Mouse (Mus musculus) Patski (cell line): ENCODE results near the gene Tex48. TPM values are rescaled to one million over a fixed set of nuclear protein-coding genes. Genes with fewer than 3 reads are reported as not detected.

Experiments used
- ATAC-seq: fragments of 100-300 bp; one replicate; pipeline ENCODE4 v1.8.0; 2021
- CTCF ChIA-PET: fragments of 350-600 bp; sonication (Branson Sonifier 250); formaldehyde crosslinking; loops from one replicate; lab custom pipeline; 2022; ENCODE audit warnings: inconsistent platforms; lab: Charles Lee
- POLR2A ChIA-PET: fragments of 350-600 bp; sonication (Branson Sonifier 250); formaldehyde crosslinking; loops from one replicate; lab custom pipeline; 2022; ENCODE audit warnings: antibody characterized with exemption, inconsistent platforms; lab: Charles Lee
- DNase-seq: peaks from one replicate; pipeline ENCODE4 v3.0.0-alpha.2; 2011; ENCODE audit warnings: low read depth, low spot score
- H3K27me3 ChIP-seq: fragments of 371-371 bp; one replicate; pipeline ENCODE4 v1.5.1; 2021
- CTCF ChIP-seq: fragments of 100-300 bp; IDR thresholded peaks from one replicate; pipeline ENCODE4 v1.5.1; 2021
- in situ Hi-C: fragments of 300-500 bp; cut with MboI; formaldehyde crosslinking; loops from 3 replicates; pipeline ENCODE4 v1.11.1; 2018; ENCODE audit warnings: low pct_unique_long_range_greater_than_20kb, mixed read lengths
- polyA plus RNA-seq: library from polyadenylated mRNA; unstranded; gene quantifications from one replicate; pipeline ENCODE4 v1.2.3, GENCODE M21; 2021

Tex48 gene
- polyA plus RNA-seq, 1 experiment from 2014 or later: not detected

DNA sequence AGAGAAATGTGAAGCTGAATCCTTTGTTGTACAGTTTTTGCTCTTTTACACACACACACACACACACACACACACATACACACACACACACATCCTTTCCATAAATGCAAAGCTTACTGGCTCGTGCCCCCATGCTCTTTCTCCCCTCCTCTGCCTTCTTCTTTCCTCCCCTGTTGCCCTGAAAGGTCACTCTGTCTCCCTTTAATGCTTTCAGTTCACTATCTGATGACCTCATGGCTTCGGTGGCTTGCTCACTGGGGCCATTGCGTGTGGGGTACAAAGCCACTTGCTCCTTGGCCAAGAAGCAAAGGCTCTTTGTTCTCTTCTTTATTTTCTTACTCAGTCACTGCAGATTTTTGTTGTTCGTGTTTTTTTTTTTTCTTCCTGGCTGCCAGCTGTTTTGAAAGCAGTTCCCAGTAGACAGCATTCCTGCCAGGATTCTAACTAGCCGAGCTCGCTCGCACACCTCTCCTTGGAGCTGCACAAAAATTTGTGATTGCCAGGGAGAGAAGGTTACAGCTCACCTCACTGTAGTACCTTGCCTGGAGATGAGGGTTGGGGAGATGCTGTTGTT is 51.9 kb downstream of the Tex48 start:
- ATAC-seq (no peak), DNase-seq (no peak)
- in situ Hi-C loops: no loop called here
- no peak for TF ChIP-seq CTCF
- ChIA-PET POLR2A (interaction anchor here (0.6 kb wide), 1 partner anchor 16 kb away, joined by 3 read pairs; no protein-coding TSS in a partner anchor), CTCF (interaction anchor here (0.9 to 2.5 kb wide), 3 partner anchors 11 to 270 kb away, joined by 3 to 7 read pairs (median 7); no protein-coding TSS in a partner anchor)
- H3K27me3 ChIP-seq: no peaks in the 10 kb centered on the region

DNA sequence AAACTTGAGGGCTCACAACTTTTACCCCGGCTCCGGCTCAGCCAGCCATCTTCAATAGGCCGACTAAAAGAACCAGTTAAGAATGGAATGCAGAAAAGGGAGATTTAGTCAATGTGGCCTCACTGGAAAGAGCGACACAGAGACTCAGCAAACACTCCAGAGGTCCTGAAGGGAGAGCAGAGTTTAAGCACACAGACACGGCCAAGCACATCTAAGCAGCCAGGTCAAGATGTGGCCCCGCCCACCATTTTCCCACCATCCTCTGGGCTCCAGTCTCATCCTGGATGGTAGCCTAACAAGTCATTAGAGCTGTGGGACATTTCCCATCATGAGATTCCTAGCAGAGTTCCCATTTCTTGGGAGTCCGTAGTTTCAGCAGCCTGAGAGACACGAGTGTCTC is 52.9 kb downstream of the Tex48 start:
- no peaks in the 10 kb centered on the region for H3K27me3 ChIP-seq
- TF ChIP-seq CTCF: no peak
- CTCF ChIA-PET: no interaction called here
- POLR2A ChIA-PET: no interaction called here
- ATAC-seq (no peak), DNase-seq (no peak)
- in situ Hi-C loops: no loop called here

DNA sequence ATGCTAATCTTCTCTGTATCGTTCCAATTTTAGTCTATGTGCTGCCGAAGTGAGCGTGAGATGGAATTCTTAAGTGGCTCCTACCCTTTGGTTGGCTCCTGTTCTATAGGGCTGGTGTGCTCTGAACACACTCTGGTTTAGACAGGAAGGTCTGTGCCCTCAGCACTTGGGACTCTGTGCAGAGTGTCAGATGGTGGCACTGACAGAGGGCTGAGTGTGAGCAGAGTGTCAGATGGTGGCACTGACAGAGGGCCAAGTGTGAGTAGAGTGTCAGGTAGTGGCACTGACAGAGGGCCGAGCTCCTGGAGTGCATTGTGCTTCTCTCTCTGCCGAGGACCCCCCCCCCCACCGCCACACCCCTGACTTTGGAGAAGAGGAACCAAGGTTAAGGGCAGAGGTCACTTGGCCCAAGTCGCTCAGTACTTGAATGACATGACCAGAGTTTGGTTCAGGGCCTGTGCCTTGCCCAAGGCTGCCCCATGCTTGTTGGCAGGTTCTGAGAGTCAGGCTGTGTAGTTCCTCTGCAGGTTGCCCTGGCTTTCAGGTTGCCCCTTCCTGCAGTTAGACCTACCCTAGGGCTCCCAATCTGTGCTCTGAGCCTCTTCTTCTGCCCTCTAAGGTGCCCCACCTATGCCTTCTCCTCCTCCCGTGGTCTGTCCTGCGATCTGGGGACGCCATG is 54.4 kb downstream of the Tex48 start:
- no peak for TF ChIP-seq CTCF
- no peaks in the 10 kb centered on the region for H3K27me3 ChIP-seq
- DNase-seq: no peak
- POLR2A ChIA-PET: no interaction called here
- in situ Hi-C loops: no loop called here
- CTCF ChIA-PET: no interaction called here
- no peak for ATAC-seq

DNA sequence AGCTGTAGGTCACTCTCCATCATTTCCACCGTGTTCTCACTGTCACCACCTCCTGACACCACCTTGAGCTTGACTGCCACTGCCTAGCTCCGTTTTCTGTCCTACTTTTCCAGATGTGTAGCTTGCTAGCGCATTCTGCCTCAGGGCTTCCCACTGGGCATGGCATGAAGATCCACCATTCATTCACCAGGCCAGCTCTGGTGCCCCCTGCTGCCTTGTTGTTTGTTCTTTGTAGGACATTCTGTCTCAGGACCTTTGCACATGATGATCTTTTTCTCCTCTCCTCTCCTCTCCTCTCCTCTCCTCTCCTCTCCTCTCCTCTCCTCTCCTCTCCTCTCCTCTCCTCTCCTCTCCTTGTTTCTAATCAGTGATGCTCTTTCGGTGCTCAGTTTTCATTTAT is 59.5 kb downstream of the Tex48 start:
- ChIA-PET CTCF (no interaction called here), POLR2A (no interaction called here)
- ATAC-seq (no peak), DNase-seq (no peak)
- no peak for TF ChIP-seq CTCF
- H3K27me3 ChIP-seq: no peaks in the 10 kb centered on the region
- in situ Hi-C loops: no loop called here

DNA sequence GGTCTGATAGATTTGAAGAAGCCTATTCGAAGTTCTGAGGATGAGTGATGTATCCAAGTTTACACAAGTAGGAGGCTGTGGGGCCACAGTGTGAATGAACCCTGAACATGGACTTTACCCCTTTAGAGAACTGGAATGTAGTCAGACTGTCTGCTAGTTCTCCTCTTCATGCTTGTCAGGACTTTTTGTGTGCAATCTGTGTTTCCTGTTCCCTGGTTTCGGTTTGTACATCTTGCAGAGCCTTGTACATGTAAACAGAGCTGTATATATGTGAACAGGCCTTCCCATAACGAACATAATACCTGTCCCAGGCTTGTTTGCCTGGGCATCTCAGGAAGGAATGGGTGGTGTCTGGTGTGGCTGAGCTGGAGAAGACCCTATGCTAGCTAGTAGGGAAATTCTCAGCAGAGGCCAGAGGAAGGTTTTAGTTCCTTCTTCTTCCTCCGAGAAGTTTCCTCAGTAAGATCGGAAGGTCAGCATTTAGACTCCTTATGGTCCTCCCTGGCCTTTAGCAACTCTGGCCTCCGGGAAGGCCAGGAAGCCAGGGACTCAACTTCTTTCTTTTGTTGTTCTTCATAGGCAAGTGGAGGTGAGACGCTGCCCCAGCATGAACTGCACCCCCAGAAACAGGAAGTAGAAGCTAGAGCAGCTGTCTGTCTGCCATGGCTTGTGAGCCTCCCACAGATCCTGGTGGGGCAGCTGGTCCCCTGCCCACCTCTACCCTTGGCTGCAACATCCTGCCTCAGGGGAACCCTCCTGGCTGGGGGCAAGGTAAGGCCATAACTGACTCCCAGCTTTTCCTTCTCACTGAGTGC is 60.2 kb downstream of the Tex48 start:
- CTCF ChIA-PET: no interaction called here
- no peak for ATAC-seq
- no peak for TF ChIP-seq CTCF
- in situ Hi-C loops: no loop called here
- POLR2A ChIA-PET: no interaction called here
- DNase-seq: no peak
- no peaks in the 10 kb centered on the region for H3K27me3 ChIP-seq

DNA sequence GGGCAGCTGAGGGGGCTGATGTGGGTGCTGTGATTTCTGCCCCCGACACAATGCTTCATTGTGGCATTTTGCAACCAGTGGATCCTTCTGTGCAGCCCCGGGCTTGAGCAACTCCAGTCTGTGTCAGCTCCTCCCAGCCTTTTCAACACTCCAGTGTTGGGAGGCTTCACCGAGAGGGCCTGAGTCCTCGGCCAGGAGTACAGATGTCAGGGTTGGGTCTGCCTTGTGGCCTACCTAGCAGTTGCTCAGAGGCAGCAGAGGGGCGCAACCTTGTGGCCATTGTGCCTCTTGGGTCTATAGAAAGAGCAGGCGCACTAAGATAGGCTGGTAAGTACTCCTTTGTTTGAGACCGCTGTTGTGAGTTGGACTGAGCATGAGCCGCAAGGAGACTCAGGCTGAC is 62.1 kb downstream of the Tex48 start:
- no peak for ATAC-seq
- no peak for TF ChIP-seq CTCF
- POLR2A ChIA-PET: no interaction called here
- DNase-seq: no peak
- CTCF ChIA-PET: no interaction called here
- in situ Hi-C loops: no loop called here
- H3K27me3 ChIP-seq: no peaks in the 10 kb centered on the region

DNA sequence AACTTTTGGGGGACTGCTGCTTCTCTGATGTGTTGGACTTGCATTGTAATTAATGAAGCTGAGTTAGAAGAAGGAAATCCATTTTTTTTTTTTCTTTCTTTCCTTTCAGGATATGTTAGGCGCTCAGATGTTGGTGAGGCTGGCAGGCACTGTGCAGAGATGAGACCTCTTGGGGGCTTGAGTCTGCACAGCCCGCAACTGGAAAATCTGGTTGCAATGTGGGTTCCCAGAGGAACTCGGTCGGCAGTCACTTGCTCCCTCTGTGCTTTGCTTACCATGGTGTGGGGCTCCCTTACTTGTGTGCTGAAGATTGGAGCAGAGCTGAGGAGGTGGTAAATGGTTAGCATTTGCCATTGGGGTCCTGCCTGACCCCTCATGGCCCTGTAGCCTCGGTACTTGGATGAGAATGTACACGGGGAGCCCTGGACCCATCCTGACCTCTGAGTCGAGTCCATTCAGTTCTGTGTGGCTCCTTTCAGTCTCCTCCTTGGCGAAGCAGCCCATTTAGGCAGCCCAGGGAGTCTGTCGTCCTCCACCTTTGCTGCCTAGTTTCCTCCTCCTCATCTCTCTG is 63.0 kb downstream of the Tex48 start:
- ChIA-PET CTCF (no interaction called here), POLR2A (no interaction called here)
- no peak for TF ChIP-seq CTCF
- in situ Hi-C loops: loop anchor here (5.0 kb wide), 1 partner anchor 47 kb away; no protein-coding TSS in a partner anchor
- ATAC-seq (no peak), DNase-seq (no peak)
- H3K27me3 ChIP-seq: no peaks in the 10 kb centered on the region

DNA sequence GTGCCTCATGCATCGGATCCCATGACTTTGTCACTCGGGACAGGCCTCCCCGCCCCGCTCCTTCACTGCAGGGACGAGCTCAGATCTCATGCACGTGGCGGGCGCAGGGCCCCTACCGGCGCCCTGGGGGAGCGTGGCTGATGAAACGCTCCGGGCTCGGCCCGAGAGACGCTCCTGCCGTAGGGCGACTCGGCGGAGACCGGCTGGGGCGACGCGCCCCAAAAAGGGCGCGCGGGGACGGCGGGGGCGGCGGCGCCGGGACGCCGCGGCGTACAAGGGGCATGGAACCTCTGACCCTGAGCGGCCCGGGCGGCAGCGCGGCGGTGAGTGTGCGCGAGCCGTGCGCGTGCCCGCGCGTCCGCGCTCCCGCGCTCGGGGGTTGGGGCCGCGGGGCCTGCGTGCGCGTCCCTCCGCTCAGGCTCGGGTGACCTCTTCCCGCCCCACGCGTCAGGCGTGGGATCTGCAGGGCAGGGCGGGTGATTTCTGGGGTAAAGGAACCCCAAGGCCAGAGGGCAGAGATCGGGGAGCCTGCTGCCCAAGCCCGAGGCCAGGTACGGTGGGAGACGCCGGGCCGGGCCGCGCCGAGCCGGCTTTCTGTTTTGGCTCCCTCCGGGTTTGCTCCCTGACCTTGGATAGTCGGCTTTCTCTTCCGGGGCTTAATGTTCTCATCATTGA is 63.7 kb downstream of the Tex48 start, which contains the start of gene Tmem268:
Gene Tmem268, plus strand, starts transcription at position 375 of the 675 bp plus-strand sequence.
- ATAC-seq (peak; percentile 49), DNase-seq (no peak)
- no peak for TF ChIP-seq CTCF
- ChIA-PET CTCF (no interaction called here), POLR2A (interaction anchor here (0.9 kb wide), 1 partner anchor 63 kb away, joined by 4 read pairs; the partner anchor contains the start of gene Whrn)
- in situ Hi-C loops: loop anchor here (5.0 kb wide), 1 partner anchor 46 kb away; no protein-coding TSS in a partner anchor
- H3K27me3 ChIP-seq: no peaks in the 10 kb centered on the region

DNA sequence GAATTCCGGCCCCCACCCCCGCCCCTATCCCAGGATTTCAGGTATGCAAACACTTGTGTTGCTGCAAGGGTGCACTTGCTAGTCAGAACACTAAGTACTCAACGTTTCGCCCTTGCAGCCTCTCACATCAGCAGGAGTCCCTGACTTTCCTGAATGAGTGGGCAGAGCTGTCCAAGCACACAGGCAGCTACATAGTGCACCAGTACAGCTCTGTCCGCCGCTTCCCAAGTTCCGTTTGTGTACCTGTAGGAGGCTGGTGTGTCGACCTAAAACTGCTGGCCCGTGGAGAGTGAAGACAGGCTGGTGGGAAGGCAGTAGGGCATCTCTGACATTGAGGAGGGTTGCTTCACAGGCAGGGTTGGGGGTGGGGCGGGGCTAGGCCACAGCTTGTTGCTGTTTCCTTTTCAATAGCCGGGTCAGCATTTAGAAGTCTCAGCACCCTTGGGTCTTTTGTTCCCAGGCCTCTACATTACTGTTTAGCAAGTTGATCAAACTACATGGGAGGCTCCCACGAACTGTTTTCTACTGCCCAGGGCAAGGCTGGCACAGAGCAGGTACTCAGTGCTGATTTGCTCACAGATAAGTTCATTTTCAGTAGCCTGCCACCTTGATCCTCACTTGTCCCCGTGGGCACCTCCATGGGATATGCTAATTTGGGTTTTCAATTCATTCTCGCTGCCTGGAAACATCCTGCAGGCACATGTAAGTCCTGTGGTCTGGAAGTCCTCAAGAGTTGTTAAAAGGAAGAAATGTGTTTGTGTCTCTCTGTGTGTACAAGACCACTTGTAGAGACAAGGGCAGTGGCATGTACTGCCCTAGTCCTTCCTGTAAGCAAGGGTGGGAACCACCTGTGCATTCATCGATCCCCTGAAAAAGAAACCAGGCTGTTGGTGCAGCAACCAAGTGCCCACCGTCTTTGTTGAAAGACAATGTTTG is 64.8 kb downstream of the Tex48 start:
- no peak for DNase-seq
- TF ChIP-seq CTCF: no peak
- in situ Hi-C loops: loop anchor here (5.0 kb wide), 1 partner anchor 45 kb away; no protein-coding TSS in a partner anchor
- POLR2A ChIA-PET: interaction anchor here (0.5 to 0.9 kb wide), 3 partner anchors 10 to 61 kb away, joined by 3 to 4 read pairs (median 3); partner anchors contain the start of gene Whrn
- ATAC-seq: no peak
- CTCF ChIA-PET: no interaction called here
- no peaks in the 10 kb centered on the region for H3K27me3 ChIP-seq

Other genes starting within 250 kb of the Tex48 start
- gene Akna, start 219.1 kb downstream of the Tex48 start, polyA plus RNA-seq: 4.7 TPM
- 31.0 TPM for gene Whrn, start 126.4 kb downstream of the Tex48 start, polyA plus RNA-seq
- gene Atp6v1g1, start 77.7 kb downstream of the Tex48 start, polyA plus RNA-seq: 230 TPM
- 9.5 TPM for gene Tmem268, start 63.6 kb downstream of the Tex48 start, polyA plus RNA-seq
- not detected for gene Gm11213, start 17.2 kb downstream of the Tex48 start, polyA plus RNA-seq
- not detected for gene Gm11214, start 41.0 kb upstream of the Tex48 start, polyA plus RNA-seq
- gene Tnfsf15, start 122.7 kb upstream of the Tex48 start, polyA plus RNA-seq: 0.03 TPM
- not detected for gene Tnfsf8, start 238.9 kb upstream of the Tex48 start, polyA plus RNA-seq